Mouse (Mus musculus) stomach, embryonic 15.5 days (tissue): ENCODE data around the gene Borcs7. TPM values are rescaled to one million over a fixed set of nuclear protein-coding genes. Genes with fewer than 3 reads are reported as not detected.
A peak's percentile ranks its signal among the peaks of the same experiment; 100 is the strongest.

Experiments used
- ATAC-seq: fragments of 200-750 bp; cut with Nextera tagmentation; 2 replicates; pipeline ENCODE4 v1.8.0; 2017; ENCODE audit warnings: low read depth, moderate number of reproducible peaks, moderate TSS enrichment; ENCODE audit not compliant: insufficient read depth, low FRiP score
- H3K27ac ChIP-seq: fragments of 300-500 bp; sonication (generic); 2 replicates; pipeline ENCODE4 v1.5.1; 2015; ENCODE audit warnings: mild to moderate bottlenecking, inconsistent platforms
- H3K27me3 ChIP-seq: fragments of 300-500 bp; sonication (generic); replicated peaks from 2 replicates; pipeline ENCODE4 v1.6.1; 2015; ENCODE audit warnings: inconsistent platforms
- H3K36me3 ChIP-seq: fragments of 300-500 bp; sonication (generic); 2 replicates; pipeline ENCODE4 v1.6.1; 2015; ENCODE audit warnings: inconsistent platforms
- H3K4me1 ChIP-seq: fragments of 300-500 bp; sonication (generic); 2 replicates; pipeline ENCODE4 v1.6.1; 2015; ENCODE audit warnings: inconsistent platforms
- H3K4me2 ChIP-seq: fragments of 300-500 bp; sonication (generic); 2 replicates; pipeline ENCODE4 v1.6.1; 2015; ENCODE audit warnings: mild to moderate bottlenecking, inconsistent platforms
- H3K4me3 ChIP-seq: fragments of 300-500 bp; sonication (generic); replicated peaks from 2 replicates; pipeline ENCODE4 v1.5.1; 2015; ENCODE audit warnings: inconsistent platforms
- H3K9ac ChIP-seq: fragments of 300-500 bp; sonication (generic); 2 replicates; pipeline ENCODE4 v1.6.1; 2015; ENCODE audit warnings: inconsistent platforms
- H3K9me3 ChIP-seq: fragments of 300-500 bp; sonication (generic); 2 replicates; pipeline ENCODE4 v1.6.1; 2016; ENCODE audit warnings: inconsistent platforms
- WGBS: fragments of 180-500 bp; shearing (Covaris S2); methylation state at CpG from one replicate; pipeline ENCODE4 v1.1.7; 2015; 5-methylcytosine and 5-hydroxymethylcytosine counted together
- polyA plus RNA-seq: library from polyadenylated mRNA; unstranded; fragments of >200 nt; fragmentation: Nextera tagmentation; extraction: Ambion mirVana; gene quantifications from 2 replicates; pipeline ENCODE4 v1.2.1, GENCODE M21; 2015

Gene Borcs7
- polyA plus RNA-seq, 1 experiment from 2014 or later = 14.9 TPM

GRCm38 (mm10) chr19:46648565-46648964 is 41.1 kb upstream of the Borcs7 start:
- Histone ChIP-seq H3K4me2 (no peak overlapping the region), H3K9ac (no peak overlapping the region), H3K27me3 (no peaks in the 10 kb centered on the region), H3K9me3 (no peaks in the 10 kb centered on the region), H3K4me1 (peaks cover 18% of the 10 kb centered on the region), H3K4me3 (no peak overlapping the region), H3K27ac (peak overlapping the region; percentile 9; the same call in 1 of the 2 replicates), H3K36me3 (peaks cover 21% of the 10 kb centered on the region)
- WGBS = 87% methylated on average over 14 of the region's 14 CpGs
- ATAC-seq = no peak

GRCm38 (mm10) chr19:46653188-46653587 is 36.5 kb upstream of the Borcs7 start:
- no peak overlapping the region for H3K9ac ChIP-seq
- H3K9me3 ChIP-seq = no peaks in the 10 kb centered on the region
- no peak overlapping the region for H3K27ac ChIP-seq
- 74% methylated on average over 5 of the region's 5 CpGs for WGBS
- no peak overlapping the region for H3K4me3 ChIP-seq
- no peaks in the 10 kb centered on the region for H3K27me3 ChIP-seq
- no peaks in the 10 kb centered on the region for H3K4me1 ChIP-seq
- ATAC-seq = no peak
- H3K4me2 ChIP-seq = no peak overlapping the region
- H3K36me3 ChIP-seq = peaks cover 54% of the 10 kb centered on the region

- no peak overlapping the region for H3K27ac ChIP-seq
- no peak overlapping the region for H3K4me3 ChIP-seq
- no peaks in the 10 kb centered on the region for H3K27me3 ChIP-seq
- H3K4me1 ChIP-seq = no peaks in the 10 kb centered on the region
- H3K9ac ChIP-seq = no peak overlapping the region
- ATAC-seq = no peak
- no peak overlapping the region for H3K4me2 ChIP-seq
- peaks cover 50% of the 10 kb centered on the region for H3K36me3 ChIP-seq
- no peaks in the 10 kb centered on the region for H3K9me3 ChIP-seq
- WGBS = 92% methylated on average over 14 of the region's 14 CpGs
Observed at GRCm38 (mm10) chr19:46653616-46654235, 36.0 kb upstream of the Borcs7 start.

GRCm38 (mm10) chr19:46655626-46656025 is 34.1 kb upstream of the Borcs7 start:
- Histone ChIP-seq H3K36me3 (peaks cover 50% of the 10 kb centered on the region), H3K4me3 (no peak overlapping the region), H3K27me3 (no peaks in the 10 kb centered on the region), H3K4me1 (no peaks in the 10 kb centered on the region), H3K27ac (no peak overlapping the region), H3K9ac (no peak overlapping the region), H3K9me3 (no peaks in the 10 kb centered on the region), H3K4me2 (no peak overlapping the region)
- 87% methylated on average over 10 of the region's 10 CpGs for WGBS
- no peak for ATAC-seq

GRCm38 (mm10) chr19:46656151-46656840 is 33.4 kb upstream of the Borcs7 start:
- ATAC-seq = no peak
- no peaks in the 10 kb centered on the region for H3K27me3 ChIP-seq
- 87% methylated on average over 21 of the region's 21 CpGs for WGBS
- no peaks in the 10 kb centered on the region for H3K4me1 ChIP-seq
- no peak overlapping the region for H3K4me3 ChIP-seq
- no peak overlapping the region for H3K9ac ChIP-seq
- H3K4me2 ChIP-seq = no peak overlapping the region
- no peak overlapping the region for H3K27ac ChIP-seq
- no peaks in the 10 kb centered on the region for H3K9me3 ChIP-seq
- peaks cover 50% of the 10 kb centered on the region for H3K36me3 ChIP-seq

GRCm38 (mm10) chr19:46657339-46658020 is 32.2 kb upstream of the Borcs7 start:
- no peaks in the 10 kb centered on the region for H3K4me1 ChIP-seq
- no peak for ATAC-seq
- no peak overlapping the region for H3K4me3 ChIP-seq
- no peaks in the 10 kb centered on the region for H3K27me3 ChIP-seq
- H3K36me3 ChIP-seq = peaks cover 43% of the 10 kb centered on the region
- H3K9ac ChIP-seq = no peak overlapping the region
- 83% methylated on average over 3 of the region's 3 CpGs for WGBS
- no peaks in the 10 kb centered on the region for H3K9me3 ChIP-seq
- no peak overlapping the region for H3K4me2 ChIP-seq
- no peak overlapping the region for H3K27ac ChIP-seq

- no peak overlapping the region for H3K4me2 ChIP-seq
Observed at GRCm38 (mm10) chr19:46658348-46658747, 31.4 kb upstream of the Borcs7 start.

GRCm38 (mm10) chr19:46658851-46659250 is 30.9 kb upstream of the Borcs7 start:
- H3K36me3 ChIP-seq = peaks cover 32% of the 10 kb centered on the region
- no peak overlapping the region for H3K4me2 ChIP-seq
- H3K9ac ChIP-seq = no peak overlapping the region
- no peak overlapping the region for H3K4me3 ChIP-seq
- no peaks in the 10 kb centered on the region for H3K27me3 ChIP-seq
- no peaks in the 10 kb centered on the region for H3K4me1 ChIP-seq
- H3K27ac ChIP-seq = no peak overlapping the region
- 81% methylated on average over 9 of the region's 9 CpGs for WGBS
- H3K9me3 ChIP-seq = no peaks in the 10 kb centered on the region
- no peak for ATAC-seq

More at GRCm38 (mm10) chr19:46658348-46658747, 31.4 kb upstream of the Borcs7 start:
- Histone ChIP-seq H3K36me3 (peaks cover 38% of the 10 kb centered on the region), H3K9me3 (no peaks in the 10 kb centered on the region), H3K4me3 (no peak overlapping the region), H3K9ac (no peak overlapping the region), H3K27ac (no peak overlapping the region), H3K27me3 (no peaks in the 10 kb centered on the region), H3K4me1 (no peaks in the 10 kb centered on the region)
- WGBS = 94% methylated on average over 7 of the region's 7 CpGs
- ATAC-seq = no peak

GRCm38 (mm10) chr19:46661511-46661910 is 28.2 kb upstream of the Borcs7 start:
- Histone ChIP-seq H3K4me2 (no peak overlapping the region), H3K9ac (no peak overlapping the region), H3K27me3 (no peaks in the 10 kb centered on the region), H3K9me3 (no peaks in the 10 kb centered on the region), H3K36me3 (peaks cover 9% of the 10 kb centered on the region), H3K4me1 (no peaks in the 10 kb centered on the region), H3K4me3 (no peak overlapping the region), H3K27ac (no peak overlapping the region)
- 56% methylated on average over 4 of the region's 4 CpGs for WGBS
- no peak for ATAC-seq

- no peak for ATAC-seq
- Histone ChIP-seq H3K4me2 (no peak overlapping the region), H3K9me3 (no peaks in the 10 kb centered on the region), H3K9ac (no peak overlapping the region), H3K4me1 (no peaks in the 10 kb centered on the region), H3K27ac (no peak overlapping the region), H3K36me3 (0 out of 2 replicates have a peak, but pooled peaks cover 2% of the 10 kb centered on the region), H3K4me3 (no peak overlapping the region), H3K27me3 (no peaks in the 10 kb centered on the region)
- WGBS = 66% methylated on average over 8 of the region's 8 CpGs
Observed at GRCm38 (mm10) chr19:46662214-46662613, 27.5 kb upstream of the Borcs7 start.

GRCm38 (mm10) chr19:46662784-46663183 is 26.9 kb upstream of the Borcs7 start:
- H3K9me3 ChIP-seq = no peaks in the 10 kb centered on the region
- no peaks in the 10 kb centered on the region for H3K27me3 ChIP-seq
- no peak overlapping the region for H3K4me2 ChIP-seq
- no peaks in the 10 kb centered on the region for H3K36me3 ChIP-seq
- 83% methylated on average over 6 of the region's 6 CpGs for WGBS
- H3K4me1 ChIP-seq = no peaks in the 10 kb centered on the region
- no peak overlapping the region for H3K9ac ChIP-seq
- no peak overlapping the region for H3K27ac ChIP-seq
- no peak for ATAC-seq
- no peak overlapping the region for H3K4me3 ChIP-seq

- no peak overlapping the region for H3K4me3 ChIP-seq
- no peaks in the 10 kb centered on the region for H3K9me3 ChIP-seq
- no peaks in the 10 kb centered on the region for H3K27me3 ChIP-seq
- H3K27ac ChIP-seq = no peak overlapping the region
- no peak overlapping the region for H3K4me2 ChIP-seq
- no peak overlapping the region for H3K9ac ChIP-seq
- ATAC-seq = no peak
- H3K36me3 ChIP-seq = no peaks in the 10 kb centered on the region
- no peaks in the 10 kb centered on the region for H3K4me1 ChIP-seq
- WGBS = 60% methylated on average over 7 of the region's 7 CpGs
Observed at GRCm38 (mm10) chr19:46665474-46665873, 24.2 kb upstream of the Borcs7 start.
